Mouse (Mus musculus) C2C12 (cell line): ENCODE measurements around the gene Hmces.

Experiments
- CTCF ChIP-seq: IDR thresholded peaks from one replicate; pipeline ENCODE4 v1.5.1; 2011; ENCODE audit not compliant: control insufficient read depth, insufficient read depth, insufficient read length
- MYOG ChIP-seq: IDR thresholded peaks from one replicate; pipeline ENCODE4 v1.6.1; 2011; ENCODE audit not compliant: control insufficient read depth, insufficient read length; ENCODE audit errors: extremely low read depth

- TF ChIP-seq CTCF (no peak), MYOG (no peak)
Observed at GRCm38 (mm10) chr6:87921201-87921600, 7.5 kb downstream of the Hmces start.
